Mouse (Mus musculus) ES-E14 (cell line): Measurements from ENCODE around the gene Syp.

Source experiments
- CHD2 ChIP-seq: IDR thresholded peaks from 2 replicates; pipeline ENCODE4 v1.6.1; 2014; ENCODE audit warnings: mild to moderate bottlenecking, low read depth, low read length, inconsistent platforms
- HCFC1 ChIP-seq: IDR thresholded peaks from 2 replicates; pipeline ENCODE4 v1.6.1; 2012; ENCODE audit warnings: low read length, inconsistent platforms, borderline replicate concordance; ENCODE audit not compliant: insufficient read depth
- MAFK ChIP-seq: IDR thresholded peaks from 2 replicates; pipeline ENCODE4 v1.6.1; 2014; ENCODE audit warnings: mild to moderate bottlenecking, low read depth, low read length, inconsistent platforms; ENCODE audit not compliant: insufficient read depth
- ZC3H11A ChIP-seq: IDR thresholded peaks from 2 replicates; pipeline ENCODE4 v1.6.1; 2012; ENCODE audit warnings: low read depth, mild to moderate bottlenecking, inconsistent platforms, low read length, borderline replicate concordance
- ZNF384 ChIP-seq: IDR thresholded peaks from 2 replicates; pipeline ENCODE4 v1.6.1; 2012; ENCODE audit warnings: low read depth, low read length, inconsistent platforms

GRCm38 (mm10) chrX:7657221-7657639, 19.0 kb downstream of the Syp start, which contains the start of gene Prickle3:
- TF ChIP-seq ZNF384, result no peak
- no peak for TF ChIP-seq HCFC1
- TF ChIP-seq CHD2, result no peak
- no peak for TF ChIP-seq MAFK
- no peak for TF ChIP-seq ZC3H11A
